Mouse (Mus musculus) C2C12 (cell line): ENCODE results near the gene Cutc. TPM values are rescaled to one million over a fixed set of nuclear protein-coding genes. Genes with fewer than 3 reads are reported as not detected.

Source experiments
- H3K27me3 ChIP-seq: one replicate; pipeline ENCODE4 v1.6.1; 2011; ENCODE audit not compliant: control insufficient read depth, insufficient read depth, insufficient read length
- H3K36me3 ChIP-seq: one replicate; pipeline ENCODE4 v1.6.1; 2011; ENCODE audit not compliant: control insufficient read depth, insufficient read depth
- H3K4me3 ChIP-seq: one replicate; pipeline ENCODE4 v1.5.1; 2011; ENCODE audit warnings: mild to moderate bottlenecking, control low read depth; ENCODE audit not compliant: poor library complexity, insufficient read depth, severe bottlenecking
- H3K79me2 ChIP-seq: one replicate; pipeline ENCODE4 v1.6.1; 2011; ENCODE audit not compliant: control insufficient read depth, insufficient read depth
- H3K79me3 ChIP-seq: one replicate; pipeline ENCODE4 v1.6.1; 2011; ENCODE audit warnings: low read depth, control low read depth
- H3ac ChIP-seq: one replicate; pipeline ENCODE3; 2011; ENCODE audit warnings: low read depth; ENCODE audit not compliant: control insufficient read depth, insufficient read length
- CEBPB ChIP-seq: IDR thresholded peaks from one replicate; pipeline ENCODE4 v1.6.1; 2011; ENCODE audit warnings: low read depth, mild to moderate bottlenecking, control low read depth, moderate library complexity
- CTCF ChIP-seq: IDR thresholded peaks from one replicate; pipeline ENCODE4 v1.5.1; 2011; ENCODE audit not compliant: control insufficient read depth, insufficient read depth, insufficient read length
- FOSL1 ChIP-seq: IDR thresholded peaks from one replicate; pipeline ENCODE4 v1.8.0; 2011; ENCODE audit warnings: mild to moderate bottlenecking, low read length; ENCODE audit not compliant: poor library complexity, insufficient read depth, severe bottlenecking
- MAX ChIP-seq: IDR thresholded peaks from one replicate; pipeline ENCODE4 v1.6.1; 2011; ENCODE audit warnings: mild to moderate bottlenecking, control low read depth
- MYOD1 ChIP-seq: IDR thresholded peaks from one replicate; pipeline ENCODE4 v1.6.1; 2011; ENCODE audit warnings: low read depth; ENCODE audit not compliant: control insufficient read depth, insufficient read length
- MYOG ChIP-seq: IDR thresholded peaks from one replicate; pipeline ENCODE4 v1.6.1; 2011; ENCODE audit not compliant: control insufficient read depth, insufficient read length; ENCODE audit errors: extremely low read depth
- USF1 ChIP-seq: IDR thresholded peaks from one replicate; pipeline ENCODE4 v1.6.1; 2011; ENCODE audit warnings: low read depth, mild to moderate bottlenecking, control low read depth, moderate library complexity
- long read RNA-seq, 2 experiments: library from polyadenylated mRNA; unstranded; transcript quantifications; one replicate each; pipeline ENCODE4 v2.0.0; 2019 to 2020
- polyA plus RNA-seq: library from polyadenylated mRNA; unstranded; fragments of >200 nt; fragmentation: generic; extraction: Trizol; gene quantifications from one replicate; pipeline ENCODE4 v1.2.1, GENCODE M21; 2012; ENCODE audit warnings: missing spikeins

Cutc gene
- 5.6 TPM for polyA plus RNA-seq
- long read RNA-seq, experiment 1, transcript Cutc-202 (9 exons, 1,233 nt), result major isoform, 6 of 8 reads
- long read RNA-seq, experiment 1, partial matches to known transcripts, result 0 of 8 reads
- long read RNA-seq, experiment 1, other reads (novel, unspliced or antisense), result 2 of 8 reads
- long read RNA-seq, experiment 2, partial matches to known transcripts, result 0 of 6 reads
- long read RNA-seq, experiment 2, other reads (novel, unspliced or antisense), result 1 of 6 reads

DNA sequence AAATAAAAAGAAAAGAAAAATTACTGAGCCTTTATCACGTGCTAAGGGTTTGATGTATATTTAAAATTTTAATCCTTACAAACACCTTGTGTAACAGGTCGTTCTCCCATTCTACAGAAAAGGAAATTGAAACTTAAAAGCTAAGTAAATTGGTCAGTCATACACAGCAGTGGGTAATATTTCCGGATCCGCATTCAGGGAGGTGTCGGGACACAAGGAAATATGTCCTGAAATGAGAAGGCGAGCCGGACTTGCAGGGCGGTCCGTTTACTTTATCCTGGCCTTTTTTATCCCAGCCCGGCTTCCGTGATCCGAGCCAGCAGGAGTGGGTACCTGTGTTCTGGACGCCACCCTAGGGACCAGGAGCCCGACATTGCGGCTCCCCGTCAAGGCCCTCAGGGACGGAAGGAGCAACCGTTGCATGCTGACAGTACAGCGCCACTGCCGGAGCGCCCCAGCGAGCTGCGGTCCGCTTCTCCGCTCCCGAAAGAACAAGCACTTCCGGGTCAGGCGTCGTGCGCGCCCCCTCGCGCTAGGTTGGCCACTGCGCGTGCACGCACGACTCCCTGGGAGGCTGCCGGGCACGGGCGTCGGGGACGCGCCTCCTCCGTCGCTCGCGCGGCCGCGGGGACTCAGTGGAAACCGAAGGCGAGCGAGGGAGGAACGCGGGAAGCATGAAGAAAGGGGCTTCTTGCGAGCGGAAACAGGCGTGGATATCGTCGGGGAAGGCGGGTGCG is at the start of gene Cutc, which contains the start of gene Cox15:
Cutc (plus strand) TSS at position 508 of the 737 bp plus-strand sequence.
Cox15 (minus strand) TSS at position 512 of the 737 bp plus-strand sequence.
- Histone ChIP-seq H3K4me3 (peak within 1 kb of the TSS; percentile 63), H3K27me3 (no peaks in the 10 kb centered on the region), H3ac (peak within 1 kb of the TSS; percentile 86), H3K79me3 (peaks cover 3% of the 10 kb centered on the region), H3K36me3 (peaks cover 35% of the 10 kb centered on the region), H3K79me2 (peaks cover 12% of the 10 kb centered on the region)
- no peak for TF ChIP-seq FOSL1
- peak; percentile 43 for TF ChIP-seq CTCF
- TF ChIP-seq MAX, result peak; percentile 50

DNA sequence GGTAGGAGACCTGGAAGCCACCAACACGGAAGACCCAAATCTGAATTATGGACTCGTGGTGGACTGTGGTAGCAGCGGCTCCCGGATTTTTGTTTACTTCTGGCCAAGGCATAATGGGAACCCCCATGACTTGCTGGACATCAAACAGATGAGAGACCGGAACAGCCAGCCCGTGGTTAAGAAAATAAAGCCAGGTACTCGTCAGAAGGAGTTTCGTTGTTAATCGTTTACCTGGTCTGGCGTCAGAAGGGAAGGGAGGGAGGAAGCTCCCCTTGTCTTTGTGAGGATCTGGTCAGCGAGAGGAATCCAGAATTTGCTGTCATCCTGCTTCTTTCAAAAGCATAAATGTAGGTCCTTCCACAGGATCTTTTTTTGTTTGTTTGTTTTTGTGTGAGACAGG is 48.6 kb upstream of the Cutc start:
- Histone ChIP-seq H3K79me3 (no peaks in the 10 kb centered on the region), H3K4me3 (no peak overlapping the region), H3K27me3 (no peaks in the 10 kb centered on the region), H3K79me2 (no peaks in the 10 kb centered on the region), H3K36me3 (peaks cover 16% of the 10 kb centered on the region), H3ac (no peak overlapping the region)
- TF ChIP-seq CEBPB (no peak), MAX (no peak), CTCF (no peak), FOSL1 (no peak), USF1 (no peak), MYOD1 (no peak), MYOG (no peak)

DNA sequence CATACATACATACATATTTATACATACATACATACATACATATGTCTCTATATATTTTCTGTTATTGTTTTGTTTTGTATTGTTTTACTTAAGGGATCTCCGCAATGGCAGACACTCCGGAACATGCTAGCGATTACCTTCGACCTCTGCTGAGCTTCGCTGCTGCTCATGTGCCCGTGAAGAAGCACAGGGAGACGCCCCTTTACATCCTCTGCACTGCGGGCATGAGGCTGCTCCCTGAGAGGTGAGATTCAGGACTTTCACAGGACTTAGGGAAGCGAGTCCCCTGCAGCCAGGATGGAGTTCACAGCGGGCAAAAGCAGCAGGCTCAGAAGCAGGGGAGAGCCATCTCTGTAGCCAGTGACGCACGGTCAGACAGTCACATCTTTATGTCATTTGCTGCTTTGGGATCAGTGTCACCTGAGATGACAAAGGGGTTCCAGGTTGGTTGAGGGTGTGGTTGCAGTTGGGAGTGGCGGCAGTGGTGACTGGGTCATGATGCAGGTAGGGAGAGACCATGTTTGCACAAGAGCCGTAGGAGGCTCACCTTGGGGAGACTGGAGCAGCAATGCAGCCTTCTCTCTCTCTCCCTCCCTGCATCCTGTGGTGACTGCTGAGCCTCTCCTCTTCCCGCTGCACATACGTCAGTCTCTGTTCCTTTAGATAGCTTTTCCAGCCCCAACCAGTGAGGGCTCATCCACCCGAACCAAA is 47.9 kb upstream of the Cutc start:
- Histone ChIP-seq H3K27me3 (no peaks in the 10 kb centered on the region), H3K79me3 (no peaks in the 10 kb centered on the region), H3ac (no peak overlapping the region), H3K79me2 (no peaks in the 10 kb centered on the region), H3K36me3 (peaks cover 12% of the 10 kb centered on the region), H3K4me3 (no peak overlapping the region)
- TF ChIP-seq MYOD1, result no peak
- TF ChIP-seq USF1, result no peak
- no peak for TF ChIP-seq CTCF
- TF ChIP-seq FOSL1, result no peak
- TF ChIP-seq MAX, result no peak
- TF ChIP-seq MYOG, result no peak
- no peak for TF ChIP-seq CEBPB

DNA sequence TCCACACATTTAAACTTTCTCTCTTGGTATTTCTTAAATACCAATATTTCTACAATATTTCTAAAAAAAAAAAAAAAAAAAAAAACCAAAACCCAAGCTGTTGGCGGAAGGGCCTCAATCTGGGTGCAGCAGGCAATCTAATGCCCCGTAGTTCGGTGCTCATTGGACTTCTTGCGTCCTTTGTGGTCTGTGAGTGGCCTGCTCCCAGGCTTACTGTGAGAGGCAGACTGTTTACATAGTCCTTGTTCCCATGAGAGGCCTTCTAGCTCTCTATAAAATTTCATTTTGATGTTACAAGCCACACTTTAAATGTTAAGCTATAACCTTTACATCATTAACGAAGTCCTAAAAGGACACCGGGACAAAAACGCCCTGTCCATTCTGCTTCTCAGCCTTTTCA is 44.6 kb upstream of the Cutc start:
- peaks cover 20% of the 10 kb centered on the region for H3K36me3 ChIP-seq
- H3K79me3 ChIP-seq, result no peaks in the 10 kb centered on the region
- TF ChIP-seq CEBPB (no peak), MYOD1 (no peak), FOSL1 (no peak), USF1 (no peak), MAX (no peak), CTCF (no peak), MYOG (no peak)
- no peak overlapping the region for H3ac ChIP-seq
- no peaks in the 10 kb centered on the region for H3K27me3 ChIP-seq
- no peak overlapping the region for H3K4me3 ChIP-seq
- H3K79me2 ChIP-seq, result no peaks in the 10 kb centered on the region

DNA sequence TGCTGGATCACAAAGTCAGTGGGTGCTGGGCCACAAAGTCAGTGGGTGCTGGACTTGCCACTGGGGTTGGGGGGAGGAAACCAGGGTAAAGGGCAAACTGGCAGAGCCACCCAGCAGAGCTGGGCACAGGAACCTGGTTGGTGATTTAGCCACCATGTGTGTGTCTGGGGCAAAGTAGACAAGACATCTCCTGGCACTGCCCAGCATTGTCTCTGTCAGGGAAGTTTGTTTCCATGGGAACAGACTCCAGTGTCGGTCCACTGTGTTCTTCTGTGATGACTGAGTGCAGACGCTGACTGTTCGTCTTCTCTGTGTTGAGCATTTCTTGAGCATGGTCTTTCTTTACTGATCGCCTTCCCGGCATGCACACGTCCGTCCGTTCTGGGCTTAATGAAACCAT is 43.5 kb upstream of the Cutc start:
- H3K79me2 ChIP-seq, result no peaks in the 10 kb centered on the region
- H3K36me3 ChIP-seq, result peaks cover 22% of the 10 kb centered on the region
- no peaks in the 10 kb centered on the region for H3K27me3 ChIP-seq
- TF ChIP-seq MYOD1 (no peak), MAX (no peak), FOSL1 (no peak)
- H3ac ChIP-seq, result no peak overlapping the region
- H3K79me3 ChIP-seq, result no peaks in the 10 kb centered on the region
- no peak overlapping the region for H3K4me3 ChIP-seq
